Mouse (Mus musculus) kidney, postnatal 14 days (tissue): ENCODE results near the gene Hlx.

Source experiments
- DNase-seq: peaks from one replicate; pipeline ENCODE4 v3.0.0; 2022; ENCODE audit warnings: mixed read lengths

Gene Hlx

GRCm38 (mm10) chr1:184713716-184714115 is 18.7 kb downstream of the Hlx start:
- DNase-seq = no peak

GRCm38 (mm10) chr1:184707532-184708248 is 24.7 kb downstream of the Hlx start:
- no peak for DNase-seq

- DNase-seq = no peak
Measured at GRCm38 (mm10) chr1:184704901-184705300, 27.5 kb downstream of the Hlx start.

- no peak for DNase-seq
Measured at GRCm38 (mm10) chr1:184699295-184699694, 33.1 kb downstream of the Hlx start.

- DNase-seq = no peak
Measured at GRCm38 (mm10) chr1:184695451-184695850, 37.0 kb downstream of the Hlx start.

- no peak for DNase-seq
Measured at GRCm38 (mm10) chr1:184692204-184692904, 40.1 kb downstream of the Hlx start.

GRCm38 (mm10) chr1:184691240-184691639 is 41.2 kb downstream of the Hlx start:
- DNase-seq = no peak

- DNase-seq = no peak
Measured at GRCm38 (mm10) chr1:184688026-184688425, 44.4 kb downstream of the Hlx start.

GRCm38 (mm10) chr1:184687512-184687911 is 44.9 kb downstream of the Hlx start:
- no peak for DNase-seq

GRCm38 (mm10) chr1:184683541-184683940 is 48.9 kb downstream of the Hlx start:
- DNase-seq = no peak

GRCm38 (mm10) chr1:184679416-184679965 is 52.9 kb downstream of the Hlx start:
- no peak for DNase-seq

- no peak for DNase-seq
Measured at GRCm38 (mm10) chr1:184677641-184678040, 54.8 kb downstream of the Hlx start.
